27 mouse cellular contexts compared by ENCODE assay signal in the genomic region with DNA sequence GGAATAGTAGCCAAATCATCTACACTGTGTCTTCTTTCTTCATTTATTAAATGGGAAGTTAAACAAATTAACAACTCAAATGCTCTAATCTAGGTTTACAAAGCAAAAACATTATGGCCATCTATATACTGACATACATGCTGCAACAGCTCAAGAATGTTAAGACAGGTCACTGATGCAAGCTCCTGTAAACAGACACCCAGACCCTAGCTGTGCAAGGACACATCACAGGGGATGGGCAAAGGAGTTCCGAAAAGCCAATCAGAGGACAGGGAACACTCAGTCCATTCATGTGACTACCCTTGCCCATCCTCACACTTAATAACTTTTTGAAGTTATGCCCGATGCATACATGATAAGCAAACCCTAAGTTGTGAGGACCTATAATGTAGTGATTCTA.
"Had no signal": no experiment of that assay in that cellular context is flagged by ENCODE, and none has a peak within 500 bp of the region (broad histone marks: within the 10 kb centered on the region; RNA-seq: fewer than 3 reads in every experiment).

No protein-coding gene starts in this region.

- H3K27me3 ChIP-seq: heart, embryonic 12.5 days; heart, embryonic 13.5 days; heart, embryonic 15.5 days; hindbrain, embryonic 12.5 days; hindbrain, embryonic 13.5 days; hindbrain, embryonic 15.5 days; intestine, embryonic 15.5 days; kidney, embryonic 15.5 days had no signal

- H3K4me3 ChIP-seq: heart, embryonic 10.5 days; heart, embryonic 12.5 days; heart, embryonic 13.5 days; heart, embryonic 15.5 days; hindbrain, embryonic 10.5 days; hindbrain, embryonic 12.5 days; hindbrain, embryonic 13.5 days; hindbrain, embryonic 15.5 days; intestine, embryonic 15.5 days; kidney, embryonic 15.5 days; layer of hippocampus, adult 2 months had no signal

- DNase-seq: heart, postnatal 10 days; heart, postnatal 14 days; heart, postnatal 36 days; heart, postnatal 4 days; kidney, adult 11 months; kidney, adult 18-20 months; kidney, adult 8-10 months; kidney, adult 9 months; kidney, postnatal 10 days; kidney, postnatal 14 days; kidney, postnatal 25 days; kidney, postnatal 4 days; layer of hippocampus, adult 9-11 months; layer of hippocampus, postnatal 36 days had no signal

- H3K4me2 ChIP-seq: heart, embryonic 11.5 days; heart, embryonic 12.5 days; heart, embryonic 13.5 days; heart, embryonic 15.5 days; hindbrain, embryonic 12.5 days; hindbrain, embryonic 13.5 days; hindbrain, embryonic 14.5 days; hindbrain, embryonic 15.5 days; intestine, embryonic 15.5 days; kidney, embryonic 15.5 days had no signal

- H3K36me3 ChIP-seq: heart, embryonic 10.5 days; heart, embryonic 12.5 days; heart, embryonic 13.5 days; hindbrain, embryonic 10.5 days; hindbrain, embryonic 12.5 days; hindbrain, embryonic 13.5 days; hindbrain, embryonic 15.5 days; intestine, embryonic 15.5 days; kidney, embryonic 15.5 days had no signal
